Mouse (Mus musculus) inflammation-experienced regulatory T-cells, adult 6 months (primary cell): Measurements from ENCODE around the gene Arrdc5. TPM values are rescaled to one million over a fixed set of nuclear protein-coding genes. Genes with fewer than 3 reads are reported as not detected.
"Not testable (repeated sequence)": the region's sequence is repeated elsewhere in the genome, so short reads cannot be mapped to it uniquely, and the experiment has no call there.

ENCODE experiments used
- ATAC-seq: one replicate; pipeline ENCODE4 v1.8.0; 2017
- polyA plus RNA-seq, 3 experiments: library from polyadenylated mRNA; unstranded; fragments of 100-300 nt; shearing (Covaris generic); gene quantifications; one replicate each; pipeline ENCODE4 v1.2.1; 2017

Gene Arrdc5
- polyA plus RNA-seq, 3 experiments from 2014 or later: not detected

GRCm38 (mm10) chr17:56276643-56277566 lies 23.2 kb downstream of the Arrdc5 start, which contains the start of gene Ticam1:
Gene Ticam1 (minus strand): TSS chr17:56276786.
- peak; percentile 77 for ATAC-seq

- no peak for ATAC-seq
Measured at GRCm38 (mm10) chr17:56275842-56276480, 24.1 kb downstream of the Arrdc5 start.

- no peak for ATAC-seq
Measured at GRCm38 (mm10) chr17:56273986-56274385, 26.1 kb downstream of the Arrdc5 start.

GRCm38 (mm10) chr17:56273482-56273881 lies 26.6 kb downstream of the Arrdc5 start:
- ATAC-seq: no peak

- ATAC-seq: no peak
Measured at GRCm38 (mm10) chr17:56272644-56273043, 27.4 kb downstream of the Arrdc5 start.

- no peak for ATAC-seq
Measured at GRCm38 (mm10) chr17:56271609-56272253, 28.4 kb downstream of the Arrdc5 start.

- no peak for ATAC-seq
Measured at GRCm38 (mm10) chr17:56269741-56270140, 30.3 kb downstream of the Arrdc5 start.

GRCm38 (mm10) chr17:56269153-56269630 lies 30.9 kb downstream of the Arrdc5 start:
- peak; percentile 97 for ATAC-seq

GRCm38 (mm10) chr17:56266271-56266670 lies 33.8 kb downstream of the Arrdc5 start:
- ATAC-seq: no peak

- no peak for ATAC-seq
Measured at GRCm38 (mm10) chr17:56265869-56266268, 34.2 kb downstream of the Arrdc5 start.

- ATAC-seq: no peak
Measured at GRCm38 (mm10) chr17:56265011-56265410, 35.1 kb downstream of the Arrdc5 start.

GRCm38 (mm10) chr17:56264020-56264419 lies 36.1 kb downstream of the Arrdc5 start:
- ATAC-seq: peak; percentile 86

- no peak for ATAC-seq
Measured at GRCm38 (mm10) chr17:56262645-56263094, 37.4 kb downstream of the Arrdc5 start.

- ATAC-seq: no peak
Measured at GRCm38 (mm10) chr17:56261166-56261565, 38.9 kb downstream of the Arrdc5 start.

GRCm38 (mm10) chr17:56259301-56260037 lies 40.6 kb downstream of the Arrdc5 start:
- ATAC-seq: no peak

- ATAC-seq: not testable (repeated sequence)
Measured at GRCm38 (mm10) chr17:56258812-56259211, 41.3 kb downstream of the Arrdc5 start.

GRCm38 (mm10) chr17:56258269-56258668 lies 41.8 kb downstream of the Arrdc5 start:
- ATAC-seq: not testable (repeated sequence)

GRCm38 (mm10) chr17:56257181-56257894 lies 42.7 kb downstream of the Arrdc5 start:
- no peak for ATAC-seq

- ATAC-seq: peak; percentile 85
Measured at GRCm38 (mm10) chr17:56256239-56256881, 43.7 kb downstream of the Arrdc5 start, which contains the start of gene Fem1a. Gene Fem1a (plus strand): TSS chr17:56256810.

- peak; percentile 85 for ATAC-seq
Measured at GRCm38 (mm10) chr17:56255863-56256238, 44.2 kb downstream of the Arrdc5 start.

GRCm38 (mm10) chr17:56255429-56255828 lies 44.7 kb downstream of the Arrdc5 start:
- no peak for ATAC-seq
